Mouse (Mus musculus) heart, adult 2 months (tissue): Measurements from ENCODE around the gene Peg3.

Experiments
- CTCF ChIP-seq: fragments of 200-600 bp; IDR thresholded peaks from 2 replicates; pipeline ENCODE4 v1.8.1; 2022; ENCODE audit warnings: antibody characterized with exemption, mild to moderate bottlenecking, moderate library complexity
- EP300 ChIP-seq: fragments of 200-500 bp; IDR thresholded peaks from 2 replicates; pipeline ENCODE4 v1.6.1; 2011; ENCODE audit warnings: low read depth, low read length, control low read depth; ENCODE audit not compliant: insufficient read depth
- POLR2A ChIP-seq: fragments of 200-500 bp; IDR thresholded peaks from 2 replicates; pipeline ENCODE4 v1.6.1; 2011; ENCODE audit warnings: mild to moderate bottlenecking, low read depth, low read length, control low read depth; ENCODE audit not compliant: insufficient read depth

GRCm38 (mm10) chr7:6779172-6779571 lies 48.9 kb upstream of the Peg3 start:
- TF ChIP-seq POLR2A = no peak
- TF ChIP-seq CTCF = no peak
- no peak for TF ChIP-seq EP300
